Mouse (Mus musculus) cerebellum, postnatal 25 days (tissue): ENCODE data around the gene Polr3b.

Source experiments
- DNase-seq, 2 experiments: peaks; one replicate each; pipeline ENCODE4 v3.0.0; 2021; ENCODE audit warnings: mixed read lengths in 2 of 2

Gene Polr3b

GRCm38 (mm10) chr10:84675653-84676052, 53.6 kb downstream of the Polr3b start:
- DNase-seq = no peak

GRCm38 (mm10) chr10:84676511-84676910, 54.4 kb downstream of the Polr3b start:
- DNase-seq = no peak

- no peak for DNase-seq
Observed at GRCm38 (mm10) chr10:84677871-84678270, 55.8 kb downstream of the Polr3b start.

GRCm38 (mm10) chr10:84678441-84678840, 56.3 kb downstream of the Polr3b start:
- no peak for DNase-seq

GRCm38 (mm10) chr10:84685444-84686121, 63.5 kb downstream of the Polr3b start:
- DNase-seq = no peak

- no peak for DNase-seq
Observed at GRCm38 (mm10) chr10:84686122-84686497, 64.0 kb downstream of the Polr3b start.

- no peak for DNase-seq
Observed at GRCm38 (mm10) chr10:84686705-84687104, 64.6 kb downstream of the Polr3b start.

GRCm38 (mm10) chr10:84687736-84688135, 65.6 kb downstream of the Polr3b start:
- DNase-seq = no peak

GRCm38 (mm10) chr10:84689846-84690245, 67.8 kb downstream of the Polr3b start:
- DNase-seq = no peak

GRCm38 (mm10) chr10:84690818-84691217, 68.7 kb downstream of the Polr3b start:
- no peak for DNase-seq

- no peak for DNase-seq
Observed at GRCm38 (mm10) chr10:84691692-84692091, 69.6 kb downstream of the Polr3b start.

GRCm38 (mm10) chr10:84693841-84694638, 71.9 kb downstream of the Polr3b start:
- no peak for DNase-seq

GRCm38 (mm10) chr10:84700236-84700987, 78.3 kb downstream of the Polr3b start:
- no peak for DNase-seq

- DNase-seq = peak; percentile 27 to 50
Observed at GRCm38 (mm10) chr10:84701110-84701509, 79.0 kb downstream of the Polr3b start.

GRCm38 (mm10) chr10:84702115-84702514, 80.0 kb downstream of the Polr3b start:
- DNase-seq = no peak

- no peak for DNase-seq
Observed at GRCm38 (mm10) chr10:84704594-84704993, 82.5 kb downstream of the Polr3b start.

- no peak for DNase-seq
Observed at GRCm38 (mm10) chr10:84705234-84705633, 83.1 kb downstream of the Polr3b start.

GRCm38 (mm10) chr10:84706543-84706942, 84.5 kb downstream of the Polr3b start:
- DNase-seq = no peak

GRCm38 (mm10) chr10:84707226-84707625, 85.1 kb downstream of the Polr3b start:
- no peak for DNase-seq

- DNase-seq = no peak
Observed at GRCm38 (mm10) chr10:84707752-84708530, 85.8 kb downstream of the Polr3b start.

- DNase-seq = no peak
Observed at GRCm38 (mm10) chr10:84710192-84710591, 88.1 kb downstream of the Polr3b start.

GRCm38 (mm10) chr10:84710827-84711226, 88.7 kb downstream of the Polr3b start:
- no peak for DNase-seq

GRCm38 (mm10) chr10:84711479-84711878, 89.4 kb downstream of the Polr3b start:
- DNase-seq = no peak
